Mouse (Mus musculus): ENCODE results near the gene Dnase2a.
A peak's percentile ranks its signal among the peaks of the same experiment; 100 is the strongest.

DNA sequence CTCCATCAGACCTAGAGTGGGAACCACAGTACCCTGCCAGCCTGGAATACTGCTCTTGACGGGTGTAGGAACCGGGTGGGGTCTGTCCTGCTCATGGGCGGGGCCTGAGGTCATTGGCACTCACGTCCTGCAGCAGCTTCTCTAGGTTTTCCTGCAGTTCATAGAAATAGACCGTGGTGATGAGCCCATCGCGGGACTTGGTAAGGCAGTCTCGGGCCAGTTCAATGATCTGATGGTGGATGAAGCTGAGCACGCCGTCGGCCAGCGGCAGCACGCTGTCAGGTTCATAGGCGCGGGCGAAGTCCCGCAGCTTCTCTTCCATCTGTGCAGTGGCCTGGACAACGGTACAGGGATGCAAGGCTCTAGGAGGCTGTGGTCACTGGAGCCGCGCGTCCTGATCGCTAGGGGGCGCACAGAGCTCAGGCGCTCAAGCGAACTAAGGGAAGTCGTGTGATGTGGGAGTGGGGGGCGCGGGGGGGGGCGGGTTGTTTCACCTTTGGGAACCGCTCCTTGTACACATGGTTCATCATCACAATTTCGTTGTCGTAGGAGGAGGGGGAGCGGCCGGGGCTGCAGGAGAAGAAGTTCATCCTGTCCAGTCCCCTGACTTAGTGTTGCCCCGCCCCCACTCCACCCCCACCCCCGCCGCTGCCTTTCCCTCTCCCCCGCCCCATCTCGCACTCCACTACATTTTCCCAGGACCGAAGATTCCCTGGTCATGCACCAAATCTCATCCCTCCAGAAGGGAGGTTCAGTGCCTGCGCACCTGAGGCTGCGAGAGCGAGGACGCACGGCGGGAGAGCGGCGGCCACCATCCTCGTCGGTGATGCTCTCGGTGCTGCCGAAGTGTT is 20.3 kb downstream of the Dnase2a start:
- peak; percentile 84 for TF ChIP-seq CTCF (IDR thresholded peaks at IDR 0.05; ENCODE audit: low read depth, low read length)
- TF ChIP-seq EP300 (IDR thresholded peaks at IDR 0.05; ENCODE audit: insufficient read depth, low read depth, low read length) = no peak
- TF ChIP-seq POLR2A (IDR thresholded peaks at IDR 0.05; ENCODE audit: insufficient read depth, low read length) = no peak
